Mouse (Mus musculus) heart, embryonic 11.5 days (tissue): ENCODE data around the gene Tmprss9. TPM values are rescaled to one million over a fixed set of nuclear protein-coding genes. Genes with fewer than 3 reads are reported as not detected.

Experiments used
- ATAC-seq: fragments of 200-750 bp; cut with Nextera tagmentation; replicated peaks from 2 replicates; pipeline ENCODE4 v1.8.0; 2017; ENCODE audit warnings: moderate library complexity; ENCODE audit not compliant: insufficient number of reproducible peaks, low FRiP score, low TSS enrichment
- H3K27ac ChIP-seq: fragments of 300-500 bp; sonication (generic); 2 replicates; pipeline ENCODE4 v1.5.1; 2014; ENCODE audit warnings: mild to moderate bottlenecking, low read depth, low read length
- H3K27me3 ChIP-seq: fragments of 300-500 bp; sonication (generic); 2 replicates; pipeline ENCODE4 v1.6.1; 2014; ENCODE audit warnings: mild to moderate bottlenecking, low read length, mixed read lengths; ENCODE audit not compliant: control insufficient read depth, insufficient read depth
- H3K36me3 ChIP-seq: fragments of 300-500 bp; sonication (generic); 2 replicates; pipeline ENCODE4 v1.6.1; 2014; ENCODE audit warnings: mild to moderate bottlenecking, low read length, moderate library complexity, mixed read lengths; ENCODE audit not compliant: control insufficient read depth, insufficient read depth
- H3K4me1 ChIP-seq: fragments of 300-500 bp; sonication (generic); 2 replicates; pipeline ENCODE4 v1.6.1; 2014; ENCODE audit warnings: low read length; ENCODE audit not compliant: control insufficient read depth, insufficient read depth
- H3K4me2 ChIP-seq: fragments of 300-500 bp; sonication (generic); 2 replicates; pipeline ENCODE4 v1.6.1; 2014; ENCODE audit warnings: mild to moderate bottlenecking, moderate library complexity
- H3K4me3 ChIP-seq: fragments of 300-500 bp; sonication (generic); 2 replicates; pipeline ENCODE4 v1.5.1; 2014; ENCODE audit warnings: low read depth, low read length
- H3K9ac ChIP-seq: fragments of 300-500 bp; sonication (generic); 2 replicates; pipeline ENCODE4 v1.6.1; 2014; ENCODE audit warnings: mild to moderate bottlenecking, low read depth, low read length, moderate library complexity
- H3K9me3 ChIP-seq: fragments of 300-500 bp; sonication (generic); replicated peaks from 2 replicates; pipeline ENCODE4 v1.6.1; 2016; ENCODE audit warnings: low read length; ENCODE audit not compliant: control insufficient read depth
- WGBS: fragments of 180-500 bp; shearing (Covaris S2); extraction: QIAGEN DNeasy Blood & Tissue Kit; methylation state at CpG from one replicate; pipeline ENCODE4 v1.1.7; 2014; ENCODE audit not compliant: insufficient replicate concordance; 5-methylcytosine and 5-hydroxymethylcytosine counted together
- polyA plus RNA-seq: library from polyadenylated mRNA; unstranded; fragments of >200 nt; fragmentation: Nextera tagmentation; extraction: Ambion mirVana; gene quantifications from 2 replicates; pipeline ENCODE4 v1.2.1, GENCODE M21; 2014

Gene Tmprss9
- polyA plus RNA-seq, 1 experiment from 2014 or later = not detected

DNA sequence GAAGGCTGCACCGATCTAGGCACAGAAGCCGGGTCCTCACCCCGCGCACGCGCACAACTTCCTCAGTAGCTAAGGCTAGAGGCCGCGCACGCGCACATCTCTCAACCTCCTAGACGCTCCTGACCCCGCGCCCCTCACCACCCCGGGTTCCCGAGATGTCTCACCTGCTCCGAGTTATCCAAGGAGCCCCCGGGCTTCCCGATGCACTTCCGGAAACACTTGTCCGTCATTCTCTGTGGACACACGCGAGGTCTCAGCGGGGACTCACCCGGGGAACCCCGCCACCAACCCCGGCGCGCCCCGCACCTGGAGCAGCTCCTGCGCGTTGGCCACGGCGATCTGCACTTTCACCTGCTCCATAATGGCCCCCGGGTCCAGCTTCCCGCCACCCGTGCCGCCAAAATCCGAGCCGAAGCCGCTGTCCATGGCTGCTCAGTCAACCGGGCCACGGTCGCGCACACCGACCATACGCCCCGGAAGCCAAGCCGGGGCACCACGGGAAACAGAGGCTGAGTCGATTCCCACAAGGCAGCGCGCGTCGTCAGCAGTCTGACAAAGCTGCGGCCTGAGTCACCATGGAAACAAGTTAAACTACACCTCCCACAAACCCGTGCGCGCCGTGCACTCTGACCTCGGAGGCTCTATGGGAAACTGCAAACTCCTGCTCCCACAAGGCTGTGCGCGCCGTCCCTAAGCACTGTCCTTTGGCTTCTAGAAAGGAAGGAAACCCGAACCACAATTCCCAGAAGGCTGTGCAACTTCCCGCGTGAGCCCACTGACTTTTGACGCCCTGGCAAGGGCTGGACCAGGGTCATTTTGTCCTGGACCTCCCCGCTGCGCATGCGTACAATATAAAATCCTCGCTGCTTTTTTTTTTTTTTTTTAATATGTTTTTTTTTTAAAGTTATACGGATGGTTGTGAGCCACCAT lies 28.9 kb downstream of the Tmprss9 start, which contains the start of gene Timm13:
Gene Timm13 (minus strand): TSS at position 652 of the 930 bp plus-strand sequence.
- ATAC-seq = peak; percentile 91
- under 1% methylated on average over 72 of the region's 72 CpGs for WGBS
- no peaks in the 10 kb centered on the region for H3K9me3 ChIP-seq
- peaks cover 21% of the 10 kb centered on the region for H3K36me3 ChIP-seq
- H3K4me2 ChIP-seq = peak within 1 kb of the TSS; percentile 98
- H3K27ac ChIP-seq = peak within 1 kb of the TSS; percentile 69
- peaks cover 4% of the 10 kb centered on the region; the same call in 1 of the 2 replicates for H3K27me3 ChIP-seq
- peak within 1 kb of the TSS; percentile 85 for H3K9ac ChIP-seq
- peak within 1 kb of the TSS; percentile 86 for H3K4me3 ChIP-seq
- peaks cover 15% of the 10 kb centered on the region for H3K4me1 ChIP-seq

DNA sequence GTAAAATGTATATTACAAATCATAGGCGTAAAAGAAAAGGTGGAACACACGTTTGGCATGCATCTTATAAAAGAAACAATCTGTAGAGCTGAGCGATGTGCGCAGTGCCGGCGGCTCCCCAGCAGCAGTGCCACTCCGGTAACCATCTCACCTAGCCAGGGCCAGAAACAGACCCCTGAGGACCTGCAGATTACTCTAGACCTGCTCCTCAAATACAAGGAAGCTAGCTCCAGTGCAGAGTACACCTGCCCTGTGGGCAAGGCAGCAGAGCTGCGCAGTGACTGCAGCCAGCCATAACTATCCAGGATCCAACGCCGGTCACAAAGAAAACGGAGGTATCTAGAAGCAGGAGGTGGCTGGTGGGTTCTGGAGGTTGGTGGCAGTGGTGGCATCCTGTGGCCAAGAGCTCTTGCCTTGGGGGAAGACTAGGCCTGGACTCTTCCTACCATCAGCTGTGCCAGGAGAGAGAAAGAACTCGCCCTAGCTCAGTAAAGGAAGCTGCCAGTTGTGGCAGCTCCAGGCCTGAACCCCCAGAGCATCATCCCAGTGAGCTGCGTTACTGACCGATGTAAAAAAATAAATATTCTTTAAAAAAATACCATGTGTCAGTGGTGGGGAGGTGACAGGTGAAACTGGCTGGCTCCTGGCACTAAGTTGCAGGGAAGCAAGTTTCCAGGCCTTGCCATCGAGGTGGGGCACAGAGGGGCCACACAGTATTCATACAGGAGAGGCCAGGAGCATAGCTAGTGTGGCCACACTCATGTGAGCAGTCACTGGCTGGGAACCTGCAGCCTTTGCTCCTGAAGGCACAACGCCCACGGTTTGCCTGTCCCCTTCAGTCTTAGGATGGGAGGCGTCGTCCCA lies 30.0 kb downstream of the Tmprss9 start:
- Histone ChIP-seq H3K36me3 (peaks cover 28% of the 10 kb centered on the region), H3K4me1 (peaks cover 15% of the 10 kb centered on the region), H3K9me3 (no peaks in the 10 kb centered on the region), H3K4me3 (no peak overlapping the region), H3K27me3 (peaks cover 4% of the 10 kb centered on the region; the same call in 1 of the 2 replicates), H3K27ac (peak overlapping the region; percentile 63; the same call in 1 of the 2 replicates), H3K4me2 (peak overlapping the region; percentile 49), H3K9ac (no peak overlapping the region)
- WGBS = 87% methylated on average over 19 of the region's 19 CpGs
- no peak for ATAC-seq

DNA sequence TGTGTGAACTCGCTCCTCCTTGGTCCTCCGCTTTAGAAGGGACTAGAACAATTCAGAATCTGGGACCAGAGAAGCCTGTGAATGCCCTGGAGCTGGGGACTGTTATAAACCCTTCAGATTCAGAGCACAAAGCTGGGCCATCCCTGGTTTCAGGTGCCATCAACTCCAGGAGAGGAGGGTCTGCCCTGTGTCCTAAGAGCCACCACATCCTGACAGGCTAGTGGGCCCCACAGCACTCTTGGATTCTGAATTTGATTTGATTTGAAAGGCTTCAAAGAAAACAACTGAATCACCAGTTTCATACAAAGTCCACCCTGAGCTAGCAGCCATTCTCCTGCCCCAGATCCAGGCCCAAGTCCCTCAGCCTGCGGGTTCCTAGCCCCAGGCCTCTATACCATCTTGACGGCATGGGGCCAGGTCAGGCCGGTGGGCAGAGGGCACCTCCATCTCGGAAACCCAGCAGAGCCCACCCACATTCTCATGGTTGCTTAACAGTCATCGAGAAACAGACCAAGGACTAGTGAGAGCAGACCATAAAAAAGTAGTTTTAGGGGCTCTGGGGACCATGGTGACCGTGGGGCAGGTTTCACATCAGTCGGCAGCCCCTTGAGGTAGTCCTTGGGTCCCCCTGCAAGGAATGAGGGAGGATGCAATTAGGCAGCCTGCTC lies 30.8 kb downstream of the Tmprss9 start:
- H3K9me3 ChIP-seq = no peaks in the 10 kb centered on the region
- H3K36me3 ChIP-seq = peaks cover 32% of the 10 kb centered on the region
- no peak overlapping the region for H3K27ac ChIP-seq
- ATAC-seq = no peak
- H3K4me3 ChIP-seq = no peak overlapping the region
- H3K4me1 ChIP-seq = peaks cover 15% of the 10 kb centered on the region
- H3K4me2 ChIP-seq = no peak overlapping the region
- peaks cover 4% of the 10 kb centered on the region; the same call in 1 of the 2 replicates for H3K27me3 ChIP-seq
- WGBS = 94% methylated on average over 9 of the region's 9 CpGs
- no peak overlapping the region for H3K9ac ChIP-seq

DNA sequence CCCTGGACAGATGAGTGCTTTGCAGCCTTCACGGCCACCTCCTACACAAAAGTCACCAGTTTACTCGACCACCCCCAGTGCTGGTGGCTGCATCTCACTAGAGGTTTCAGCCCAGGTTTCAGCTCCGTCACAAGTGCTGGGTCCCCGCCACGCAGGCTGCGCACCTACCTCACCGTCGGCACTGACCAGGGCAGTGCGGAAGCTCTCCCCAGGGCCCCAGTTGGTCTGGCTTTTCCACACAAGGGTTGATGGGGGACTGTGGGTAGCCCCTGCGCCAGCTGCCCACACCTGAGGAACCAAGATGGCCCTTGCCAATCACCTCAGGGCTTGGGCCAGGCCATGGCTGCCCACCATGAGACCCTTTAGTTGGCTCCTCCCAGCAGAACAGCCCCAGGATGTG lies 31.6 kb downstream of the Tmprss9 start:
- Histone ChIP-seq H3K9me3 (no peaks in the 10 kb centered on the region), H3K4me2 (no peak overlapping the region), H3K27me3 (no peaks in the 10 kb centered on the region; the same call in 1 of the 2 replicates), H3K4me1 (peaks cover 8% of the 10 kb centered on the region), H3K9ac (no peak overlapping the region), H3K36me3 (peaks cover 32% of the 10 kb centered on the region), H3K4me3 (no peak overlapping the region), H3K27ac (no peak overlapping the region)
- 87% methylated on average over 10 of the region's 10 CpGs for WGBS
- no peak for ATAC-seq

DNA sequence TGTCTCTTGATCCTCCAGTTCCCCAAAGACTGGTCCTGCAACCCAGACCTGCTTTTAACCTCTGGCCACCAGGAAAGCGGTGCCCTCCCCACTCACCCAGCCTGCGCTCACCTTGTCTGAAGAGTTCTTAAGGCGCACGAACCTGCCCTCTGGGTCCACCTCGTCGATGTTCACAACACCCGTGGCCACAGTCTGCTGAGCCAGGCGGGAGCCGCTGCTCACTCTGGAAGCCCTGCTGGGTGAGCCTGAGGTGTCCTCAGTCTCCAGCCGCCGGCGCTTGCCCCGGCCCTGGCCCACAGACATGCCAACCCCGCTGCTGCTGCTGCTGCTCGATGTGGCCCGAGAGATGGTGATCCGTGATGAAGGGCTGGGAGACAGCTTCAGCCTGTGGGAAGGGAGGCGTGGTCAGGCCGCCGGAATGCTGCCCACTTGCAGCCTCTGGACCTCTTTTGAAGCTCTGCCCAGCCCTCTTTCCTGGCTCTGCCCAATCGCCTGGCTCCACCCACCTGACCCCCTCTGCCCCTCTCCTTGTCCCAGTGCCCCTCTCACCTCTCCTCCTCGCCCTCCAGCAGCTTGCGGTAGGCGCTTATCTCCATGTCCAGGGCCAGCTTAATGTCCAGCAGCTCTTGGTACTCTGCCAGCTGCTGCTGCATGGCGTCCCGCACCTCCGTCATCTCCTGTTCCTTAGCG lies 32.5 kb downstream of the Tmprss9 start:
- ATAC-seq = no peak
- Histone ChIP-seq H3K4me2 (no peak overlapping the region), H3K27me3 (no peaks in the 10 kb centered on the region), H3K9ac (no peak overlapping the region), H3K9me3 (no peaks in the 10 kb centered on the region), H3K4me1 (peaks cover 8% of the 10 kb centered on the region), H3K36me3 (peaks cover 36% of the 10 kb centered on the region), H3K27ac (no peak overlapping the region), H3K4me3 (no peak overlapping the region)
- 78% methylated on average over 28 of the region's 28 CpGs for WGBS

DNA sequence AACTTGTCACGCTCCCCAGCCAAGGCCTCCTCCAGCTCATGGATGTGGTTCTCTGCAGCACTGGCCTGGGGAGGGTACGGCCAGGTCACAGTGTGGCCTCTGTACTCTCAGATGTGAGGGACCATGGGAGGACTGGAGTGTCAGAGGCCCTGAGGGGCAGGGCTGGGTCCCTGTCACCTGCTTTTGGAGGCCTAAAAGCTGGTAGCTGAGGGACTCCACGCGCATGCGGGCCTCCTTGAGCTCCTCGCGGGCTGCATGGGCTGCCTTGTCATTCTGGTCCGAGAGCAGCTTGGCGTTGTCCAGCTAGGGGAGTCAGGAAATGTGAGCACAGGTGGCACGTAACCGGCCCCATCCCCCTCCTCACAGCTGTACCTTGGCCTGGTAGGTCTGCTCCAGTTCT lies 33.1 kb downstream of the Tmprss9 start:
- no peak overlapping the region for H3K4me2 ChIP-seq
- peaks cover 41% of the 10 kb centered on the region for H3K36me3 ChIP-seq
- H3K4me1 ChIP-seq = peaks cover 3% of the 10 kb centered on the region
- no peaks in the 10 kb centered on the region for H3K9me3 ChIP-seq
- H3K4me3 ChIP-seq = no peak overlapping the region
- H3K27ac ChIP-seq = no peak overlapping the region
- WGBS = 87% methylated on average over 11 of the region's 11 CpGs
- no peak for ATAC-seq
- H3K9ac ChIP-seq = no peak overlapping the region
- no peaks in the 10 kb centered on the region for H3K27me3 ChIP-seq

DNA sequence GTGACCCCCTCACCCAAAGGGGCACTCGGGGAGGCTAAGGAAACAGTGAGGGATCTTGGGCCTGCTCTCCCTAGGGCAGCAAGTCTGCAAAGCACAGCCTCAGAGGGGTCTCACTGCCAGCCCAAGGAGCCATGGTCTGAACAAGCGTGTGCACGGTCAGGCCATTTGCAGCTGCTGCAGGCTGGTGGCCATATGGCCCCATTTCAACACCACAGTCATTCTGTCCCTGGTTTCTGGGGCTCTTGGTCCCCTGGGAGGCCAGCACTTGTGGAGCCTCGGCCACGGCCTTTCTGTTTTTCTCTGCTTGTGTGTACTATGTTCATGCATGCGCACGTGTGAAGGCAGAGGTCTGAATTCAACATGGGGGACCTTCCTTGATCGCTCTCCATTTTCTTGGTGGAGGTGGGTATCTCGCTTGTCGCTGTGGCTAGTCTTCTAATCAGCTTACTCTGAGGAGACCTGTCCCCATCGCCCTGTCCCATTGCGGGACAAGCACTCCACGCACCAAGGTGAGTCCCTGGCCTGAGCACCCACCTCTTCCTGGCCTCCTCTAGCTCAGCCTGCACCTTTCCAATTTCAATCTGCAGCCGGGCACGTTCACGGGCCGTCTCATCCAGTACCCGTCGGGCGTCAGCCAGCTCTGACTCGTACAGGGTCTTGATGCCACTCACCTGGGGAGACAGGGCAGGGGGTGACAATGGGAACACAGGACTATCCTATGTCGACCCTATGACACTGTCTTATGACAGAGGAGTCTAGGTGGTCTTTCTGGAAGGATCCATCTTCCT lies 37.9 kb downstream of the Tmprss9 start:
- H3K27ac ChIP-seq = no peak overlapping the region
- H3K4me2 ChIP-seq = no peak overlapping the region
- H3K9ac ChIP-seq = no peak overlapping the region
- no peak for ATAC-seq
- 91% methylated on average over 22 of the region's 22 CpGs for WGBS
- peaks cover 26% of the 10 kb centered on the region for H3K36me3 ChIP-seq
- no peak overlapping the region for H3K4me3 ChIP-seq
- no peaks in the 10 kb centered on the region for H3K27me3 ChIP-seq
- peaks cover 4% of the 10 kb centered on the region for H3K4me1 ChIP-seq
- H3K9me3 ChIP-seq = no peaks in the 10 kb centered on the region
